Mouse (Mus musculus): ENCODE results near the gene Fbxw21. TPM values are rescaled to one million over a fixed set of nuclear protein-coding genes. Genes with fewer than 3 reads are reported as not detected.

The Fbxw21 gene
- polyA plus RNA-seq, 1 experiment = not detected

DNA sequence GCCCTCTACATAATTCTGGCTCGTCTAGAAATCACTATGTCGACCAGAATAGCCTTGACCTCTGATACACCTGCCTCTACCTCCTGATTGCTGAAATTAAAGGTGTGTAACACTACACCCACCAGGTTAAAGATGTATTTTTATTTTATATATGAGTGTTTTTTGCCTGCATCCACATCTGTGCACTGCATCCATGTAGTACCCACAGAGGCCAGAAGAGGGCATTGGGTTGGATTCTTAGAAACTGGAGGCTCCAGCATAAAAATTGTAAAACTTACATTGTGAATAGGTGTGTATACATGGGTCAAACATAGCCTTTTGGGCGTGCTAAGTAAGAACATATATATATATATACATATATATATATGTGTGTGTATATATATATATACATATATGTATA lies 33.6 kb downstream of the Fbxw21 start:
- Histone ChIP-seq H3K4me3 (ENCODE audit: insufficient read depth, low read depth, low read length) (no peak overlapping the region), H3K4me1 (ENCODE audit: control insufficient read depth, insufficient read depth, low read length) (no peaks in the 10 kb centered on the region), H3K27ac (ENCODE audit: insufficient read depth, low read depth, low read length) (no peak overlapping the region)
- WGBS = 56% methylated on average over 3 of the region's 3 CpGs
- TF ChIP-seq POLR2A (IDR thresholded peaks at IDR 0.05; ENCODE audit: insufficient read depth, low read depth, low read length) = no peak
- no peak for TF ChIP-seq CTCF (IDR thresholded peaks at IDR 0.05; ENCODE audit: insufficient read depth, low read depth, low read length)

DNA sequence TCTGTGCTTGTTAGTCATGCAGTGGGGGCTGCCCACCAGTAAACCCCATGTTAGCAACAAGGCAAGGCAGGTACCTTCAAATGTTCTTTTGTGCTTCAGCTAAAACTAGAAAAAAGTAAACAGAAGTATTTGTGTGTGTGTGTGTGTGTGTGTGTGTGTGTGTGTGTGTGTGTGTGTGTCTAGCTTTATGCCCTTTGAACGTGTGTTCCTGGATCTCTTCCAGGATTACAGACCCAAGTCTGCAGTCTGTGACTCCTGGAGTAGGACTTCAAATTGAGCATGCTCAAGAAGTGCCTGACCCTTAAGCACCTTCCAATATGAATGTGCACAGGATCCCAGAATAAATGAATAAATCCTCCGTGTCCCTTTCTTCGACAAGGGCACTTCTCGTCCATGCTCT lies 34.8 kb downstream of the Fbxw21 start:
- TF ChIP-seq CTCF (IDR thresholded peaks at IDR 0.05; ENCODE audit: insufficient read depth, low read depth, low read length) = no peak
- no peak for TF ChIP-seq POLR2A (IDR thresholded peaks at IDR 0.05; ENCODE audit: insufficient read depth, low read depth, low read length)
- Histone ChIP-seq H3K4me3 (ENCODE audit: insufficient read depth, low read depth, low read length) (no peak overlapping the region), H3K27ac (ENCODE audit: insufficient read depth, low read depth, low read length) (no peak overlapping the region), H3K4me1 (ENCODE audit: control insufficient read depth, insufficient read depth, low read length) (no peaks in the 10 kb centered on the region)
- 74% methylated on average over 4 of the region's 4 CpGs for WGBS

DNA sequence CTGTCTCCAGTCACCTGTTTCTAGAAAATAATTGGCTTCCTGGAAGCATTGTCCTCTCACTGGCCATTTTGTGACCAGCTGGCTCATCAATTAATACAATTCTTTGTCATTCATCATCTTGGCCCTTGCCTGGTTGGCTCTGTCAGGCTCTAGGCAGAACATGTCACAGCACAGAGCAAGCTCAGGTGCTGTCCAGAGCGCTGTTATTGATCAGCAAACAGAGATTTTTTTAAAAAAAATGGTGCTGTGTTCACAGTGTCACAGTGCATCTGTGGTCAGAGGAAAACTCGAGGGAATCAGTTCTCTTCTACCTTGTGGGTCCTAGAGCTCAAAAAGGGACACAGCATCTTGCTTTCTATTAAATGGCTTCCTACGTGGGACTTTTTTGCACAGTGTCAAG lies 36.4 kb downstream of the Fbxw21 start:
- 69% methylated on average over 3 of the region's 3 CpGs for WGBS
- TF ChIP-seq CTCF (IDR thresholded peaks at IDR 0.05; ENCODE audit: insufficient read depth, low read depth, low read length) (no peak), POLR2A (IDR thresholded peaks at IDR 0.05; ENCODE audit: insufficient read depth, low read depth, low read length) (no peak)

DNA sequence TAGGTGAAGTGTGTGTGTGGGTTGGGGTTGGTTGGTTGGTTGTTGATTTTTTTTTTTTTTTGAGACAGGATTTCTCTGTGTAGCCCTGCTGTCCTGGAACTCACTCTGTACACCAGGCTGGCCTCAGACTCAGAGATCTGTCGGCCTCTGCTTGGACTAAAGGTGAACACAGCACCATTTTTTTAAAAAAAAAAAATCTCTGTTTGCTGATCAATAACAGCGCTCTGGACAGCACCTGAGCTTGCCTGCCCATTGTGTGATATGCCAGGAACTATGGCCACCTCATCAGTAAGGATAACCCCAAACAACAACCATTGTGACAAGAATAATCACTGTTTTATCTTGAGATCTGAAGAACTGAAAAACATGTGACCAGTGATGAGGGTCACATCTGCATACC lies 36.8 kb downstream of the Fbxw21 start:
- H3K4me1 ChIP-seq (ENCODE audit: control insufficient read depth, insufficient read depth, low read length) = no peaks in the 10 kb centered on the region
- WGBS = 90% methylated on average over 2 of the region's 2 CpGs
- no peak overlapping the region for H3K4me3 ChIP-seq (ENCODE audit: insufficient read depth, low read depth, low read length)
- no peak overlapping the region for H3K27ac ChIP-seq (ENCODE audit: insufficient read depth, low read depth, low read length)
- no peak for TF ChIP-seq CTCF (IDR thresholded peaks at IDR 0.05; ENCODE audit: insufficient read depth, low read depth, low read length)
- no peak for TF ChIP-seq POLR2A (IDR thresholded peaks at IDR 0.05; ENCODE audit: insufficient read depth, low read depth, low read length)

More for the DNA sequence above, 36.4 kb downstream of the Fbxw21 start:
- Histone ChIP-seq H3K27ac (ENCODE audit: insufficient read depth, low read depth, low read length) (no peak overlapping the region), H3K4me1 (ENCODE audit: control insufficient read depth, insufficient read depth, low read length) (no peaks in the 10 kb centered on the region), H3K4me3 (ENCODE audit: insufficient read depth, low read depth, low read length) (no peak overlapping the region)

DNA sequence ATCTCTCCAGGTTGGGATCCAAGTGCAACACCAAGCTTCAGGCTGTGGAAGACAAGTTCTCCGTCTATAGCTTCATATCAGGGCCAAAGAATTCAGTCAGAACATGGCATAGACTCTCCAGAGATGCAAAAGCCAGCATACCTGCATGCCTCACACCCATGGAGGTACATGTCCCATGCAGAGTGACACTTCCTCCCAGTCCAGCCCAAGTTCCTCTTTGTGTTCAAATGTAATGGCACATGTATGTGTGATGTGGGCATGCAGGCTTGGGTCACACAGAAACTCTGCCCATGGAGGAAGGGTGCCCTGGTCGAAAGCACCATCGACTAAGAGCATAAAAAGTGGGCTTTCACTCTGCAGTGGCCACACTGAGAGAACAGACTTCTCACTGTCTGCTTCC lies 37.7 kb downstream of the Fbxw21 start:
- H3K4me3 ChIP-seq (ENCODE audit: insufficient read depth, low read depth, low read length) = no peak overlapping the region
- TF ChIP-seq POLR2A (IDR thresholded peaks at IDR 0.05; ENCODE audit: insufficient read depth, low read depth, low read length) = no peak
- no peak for TF ChIP-seq CTCF (IDR thresholded peaks at IDR 0.05; ENCODE audit: insufficient read depth, low read depth, low read length)
- no peak overlapping the region for H3K27ac ChIP-seq (ENCODE audit: insufficient read depth, low read depth, low read length)
- no peaks in the 10 kb centered on the region for H3K4me1 ChIP-seq (ENCODE audit: control insufficient read depth, insufficient read depth, low read length)
- 86% methylated on average over 3 of the region's 3 CpGs for WGBS

DNA sequence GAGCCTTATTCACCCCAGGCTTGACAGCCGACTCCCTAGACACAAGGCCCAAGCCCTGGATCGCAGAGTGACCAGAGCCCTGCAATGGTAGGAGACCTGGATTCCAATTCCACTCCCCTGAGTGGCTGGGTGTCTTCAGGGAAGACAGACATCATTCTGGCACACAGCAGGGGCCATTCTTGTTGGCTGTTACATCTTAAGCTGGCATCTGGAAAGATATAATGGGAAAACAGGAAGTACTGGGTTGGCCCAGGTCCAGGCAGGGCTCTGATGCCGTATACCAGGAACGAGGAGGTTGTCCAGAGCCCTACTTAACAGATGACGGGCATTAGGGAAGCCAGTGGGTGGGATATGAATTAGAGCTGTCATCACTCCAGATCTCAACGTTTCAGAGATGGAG lies 38.6 kb downstream of the Fbxw21 start:
- Histone ChIP-seq H3K27ac (ENCODE audit: insufficient read depth, low read depth, low read length) (no peak overlapping the region), H3K4me3 (ENCODE audit: insufficient read depth, low read depth, low read length) (no peak overlapping the region), H3K4me1 (ENCODE audit: control insufficient read depth, insufficient read depth, low read length) (no peaks in the 10 kb centered on the region)
- TF ChIP-seq POLR2A (IDR thresholded peaks at IDR 0.05; ENCODE audit: insufficient read depth, low read depth, low read length) (no peak), CTCF (IDR thresholded peaks at IDR 0.05; ENCODE audit: insufficient read depth, low read depth, low read length) (no peak)
- WGBS = 31% methylated on average over 6 of the region's 6 CpGs

DNA sequence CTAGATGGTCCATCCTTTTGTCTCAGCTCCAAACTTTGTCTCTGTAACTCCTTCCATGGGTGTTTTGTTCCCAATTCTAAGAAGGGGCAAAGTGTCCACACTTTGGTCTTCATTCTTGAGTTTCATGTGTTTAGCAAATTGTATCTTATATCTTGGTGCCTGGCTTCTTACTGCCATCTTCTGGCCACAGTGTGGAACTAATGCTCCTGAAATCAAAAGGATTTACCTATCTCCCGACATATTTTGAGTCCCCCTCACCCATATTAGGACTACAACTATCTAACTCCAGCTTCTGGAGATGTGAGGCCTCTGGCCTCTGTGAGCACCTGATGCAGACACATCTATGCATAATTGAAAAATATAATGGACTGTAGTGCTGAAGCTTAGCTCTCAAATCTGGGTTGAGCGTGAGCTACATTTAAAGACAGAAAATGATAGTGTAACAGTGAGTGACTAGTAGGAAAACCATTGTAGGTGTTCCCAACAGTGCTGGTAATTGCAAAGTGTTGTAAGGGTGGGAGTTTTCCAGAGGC lies 39.2 kb downstream of the Fbxw21 start:
- no peaks in the 10 kb centered on the region for H3K4me1 ChIP-seq (ENCODE audit: control insufficient read depth, insufficient read depth, low read length)
- H3K4me3 ChIP-seq (ENCODE audit: insufficient read depth, low read depth, low read length) = no peak overlapping the region
- TF ChIP-seq CTCF (IDR thresholded peaks at IDR 0.05; ENCODE audit: insufficient read depth, low read depth, low read length) = no peak
- TF ChIP-seq POLR2A (IDR thresholded peaks at IDR 0.05; ENCODE audit: insufficient read depth, low read depth, low read length) = no peak
- WGBS = 43% methylated on average over 2 of the region's 2 CpGs
- no peak overlapping the region for H3K27ac ChIP-seq (ENCODE audit: insufficient read depth, low read depth, low read length)

DNA sequence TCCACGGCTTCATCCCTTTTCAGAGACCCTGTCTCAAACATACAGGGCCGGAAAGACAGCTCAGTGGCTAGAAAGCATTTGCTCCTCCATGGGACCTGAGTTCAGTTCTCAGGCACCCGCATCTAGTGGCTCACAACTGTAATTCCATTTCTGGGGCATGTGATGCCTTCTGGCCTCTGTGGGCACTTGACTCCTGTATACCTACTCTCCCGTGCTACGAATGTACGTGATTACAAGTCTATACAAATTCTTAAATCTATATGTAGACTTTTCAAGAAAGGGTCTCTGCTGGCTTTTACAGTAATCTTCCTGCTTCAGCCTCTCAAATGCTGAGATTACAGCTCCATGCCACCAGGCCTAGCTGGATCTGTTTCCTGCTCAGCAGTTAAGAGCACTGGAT lies 40.9 kb downstream of the Fbxw21 start:
- Histone ChIP-seq H3K4me3 (ENCODE audit: insufficient read depth, low read depth, low read length) (no peak overlapping the region), H3K27ac (ENCODE audit: insufficient read depth, low read depth, low read length) (no peak overlapping the region), H3K4me1 (ENCODE audit: control insufficient read depth, insufficient read depth, low read length) (no peaks in the 10 kb centered on the region)
- 93% methylated on average over 6 of the region's 6 CpGs for WGBS
- no peak for TF ChIP-seq POLR2A (IDR thresholded peaks at IDR 0.05; ENCODE audit: insufficient read depth, low read depth, low read length)
- no peak for TF ChIP-seq CTCF (IDR thresholded peaks at IDR 0.05; ENCODE audit: insufficient read depth, low read depth, low read length)

DNA sequence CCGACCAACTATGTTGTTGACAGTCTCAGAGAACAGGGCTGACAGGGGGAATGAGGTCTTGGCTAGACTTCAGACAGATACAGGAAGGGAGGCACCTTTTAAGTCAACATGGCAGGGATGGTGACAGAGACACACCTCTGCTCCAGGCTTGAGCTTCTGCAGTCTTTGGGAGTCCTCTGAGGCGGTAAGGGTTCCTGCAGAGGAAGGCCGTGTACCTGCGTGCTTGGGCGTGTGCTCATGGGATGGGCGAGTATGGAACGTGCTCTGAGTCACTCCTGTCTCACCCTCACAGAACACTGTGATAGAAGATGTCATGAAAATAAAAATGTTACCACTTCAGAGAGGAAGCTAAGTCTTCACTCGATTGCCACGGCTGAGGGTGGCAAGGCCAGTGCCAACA lies 42.3 kb downstream of the Fbxw21 start:
- TF ChIP-seq CTCF (IDR thresholded peaks at IDR 0.05; ENCODE audit: insufficient read depth, low read depth, low read length) = no peak
- no peak for TF ChIP-seq POLR2A (IDR thresholded peaks at IDR 0.05; ENCODE audit: insufficient read depth, low read depth, low read length)
- no peak overlapping the region for H3K4me3 ChIP-seq (ENCODE audit: insufficient read depth, low read depth, low read length)
- H3K4me1 ChIP-seq (ENCODE audit: control insufficient read depth, insufficient read depth, low read length) = no peaks in the 10 kb centered on the region
- H3K27ac ChIP-seq (ENCODE audit: insufficient read depth, low read depth, low read length) = no peak overlapping the region
- WGBS = 81% methylated on average over 9 of the region's 9 CpGs

DNA sequence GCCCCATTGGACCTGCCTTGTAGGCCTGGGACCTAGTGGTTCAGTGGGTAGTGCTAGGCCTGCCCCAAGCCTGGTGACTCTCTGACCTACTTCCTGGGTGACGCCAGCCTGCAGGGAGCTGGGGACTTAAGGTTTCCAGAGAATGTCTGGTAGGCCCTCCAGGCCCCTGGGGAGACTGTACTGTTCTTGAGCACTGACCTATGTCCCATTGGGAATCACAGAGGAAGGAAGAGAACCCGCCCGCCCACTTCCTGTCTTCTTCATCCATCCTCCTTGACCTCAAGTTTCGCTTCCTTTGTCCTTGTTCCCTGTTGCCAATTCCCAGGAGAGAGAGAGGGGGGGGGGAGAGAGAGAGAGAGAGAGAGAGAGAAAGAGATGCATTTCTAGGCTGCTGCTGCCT lies 43.7 kb downstream of the Fbxw21 start:
- Histone ChIP-seq H3K4me1 (ENCODE audit: control insufficient read depth, insufficient read depth, low read length) (no peaks in the 10 kb centered on the region), H3K4me3 (ENCODE audit: insufficient read depth, low read depth, low read length) (no peak overlapping the region), H3K27ac (ENCODE audit: insufficient read depth, low read depth, low read length) (no peak overlapping the region)
- no peak for TF ChIP-seq CTCF (IDR thresholded peaks at IDR 0.05; ENCODE audit: insufficient read depth, low read depth, low read length)
- no peak for TF ChIP-seq POLR2A (IDR thresholded peaks at IDR 0.05; ENCODE audit: insufficient read depth, low read depth, low read length)
- 92% methylated on average over 4 of the region's 4 CpGs for WGBS

All from olfactory bulb, adult 2 months (tissue).